Mouse (Mus musculus): ENCODE data around the gene Ehd1. TPM values are rescaled to one million over a fixed set of nuclear protein-coding genes. Genes with fewer than 3 reads are reported as not detected.
A peak's percentile ranks its signal among the peaks of the same experiment; 100 is the strongest.

Gene Ehd1
- total and polyA plus RNA-seq, 3 experiments, result 65.9 to 105 TPM; not detected in 1

- no peak for TF ChIP-seq UBTF (IDR thresholded peaks at IDR 0.05; ENCODE audit: borderline replicate concordance, insufficient read depth, low read depth, low read length)
Observed at GRCm38 (mm10) chr19:6300402-6300841, 23.9 kb downstream of the Ehd1 start (continued).

- H3K27ac ChIP-seq (ENCODE audit: control insufficient read depth, low read depth, low read length), result peak overlapping the region; percentile 51
- H3K9me3 ChIP-seq (replicated peaks; ENCODE audit: insufficient read depth, low read length), result no peaks in the 10 kb centered on the region
- H3K4me1 ChIP-seq (ENCODE audit: control insufficient read depth in 1 of 2, insufficient read depth in 2 of 2, low read length in 2 of 2), result peaks cover 29 to 52% of the 10 kb centered on the region in 2 experiments
- DNase-seq (ENCODE audit: low read depth, low spot score), result peak; percentile 68
- H3K4me3 ChIP-seq (ENCODE audit: control insufficient read depth in 1 of 2, insufficient read depth in 1 of 2, low read depth in 2 of 2, low read length in 2 of 2), result no peak overlapping the region
- no peaks in the 10 kb centered on the region for H3K27me3 ChIP-seq (ENCODE audit: control insufficient read depth in 1 of 2, insufficient read depth in 2 of 2, low read length in 2 of 2)
- peaks cover 0 to 47% of the 10 kb centered on the region in 2 experiments; a peak in 3 of 4 replicates for H3K36me3 ChIP-seq (ENCODE audit: control insufficient read depth in 1 of 2, insufficient read depth in 2 of 2, low read length in 2 of 2)
- H3K9ac ChIP-seq (ENCODE audit: control insufficient read depth, low read depth, low read length, poor library complexity, severe bottlenecking), result peak overlapping the region; percentile 37
- no peaks in the 10 kb centered on the region; the same call in 1 of the 2 replicates for H3K79me2 ChIP-seq (ENCODE audit: control insufficient read depth, insufficient read depth, low read length, poor library complexity)
- TF ChIP-seq NRF1 (IDR thresholded peaks at IDR 0.05; ENCODE audit: insufficient read depth, low read depth, low read length, poor library complexity, severe bottlenecking), result no peak
- peak; percentile 71 for TF ChIP-seq GATA1 (IDR thresholded peaks at IDR 0.05; ENCODE audit: low read depth, low read length)
- TF ChIP-seq GABPA (IDR thresholded peaks at IDR 0.05; ENCODE audit: low read depth, low read length), result no peak
- TF ChIP-seq MAX (IDR thresholded peaks at IDR 0.05; ENCODE audit: low read length), result no peak
- peak; percentile 72; the same call in 1 of the 2 replicates for TF ChIP-seq TCF12 (IDR thresholded peaks at IDR 0.05; ENCODE audit: low read depth, low read length)
- no peak for TF ChIP-seq E2F4 (IDR thresholded peaks at IDR 0.05; ENCODE audit: borderline replicate concordance, low read depth, low read length)
- no peak for TF ChIP-seq CTCF (IDR thresholded peaks at IDR 0.05 in 2 of 3, conservative IDR thresholded peaks at IDR 0.05 in 1 of 3; ENCODE audit: control insufficient read depth in 1 of 3, insufficient read depth in 1 of 3, low read depth in 2 of 3, low read length in 3 of 3, poor library complexity in 1 of 3, severe bottlenecking in 1 of 3)
- peak; percentile 64 for TF ChIP-seq RCOR1 (IDR thresholded peaks at IDR 0.05; ENCODE audit: low read depth, low read length)
- TF ChIP-seq UBTF (IDR thresholded peaks at IDR 0.05; ENCODE audit: borderline replicate concordance, insufficient read depth, low read depth, low read length), result no peak
- TF ChIP-seq HCFC1 (IDR thresholded peaks at IDR 0.05; ENCODE audit: low read depth, low read length), result no peak
- TF ChIP-seq EP300 (IDR thresholded peaks at IDR 0.05; ENCODE audit: low read depth in 1 of 2, low read length in 2 of 2), result peak; percentile 52 to 78
- TF ChIP-seq CHD1 (IDR thresholded peaks at IDR 0.05; ENCODE audit: low read depth, low read length), result no peak
- TF ChIP-seq KAT2A (conservative IDR thresholded peaks at IDR 0.05; ENCODE audit: low read depth, low read length), result peak; percentile 19; the same call in 1 of the 2 replicates
- no peak for TF ChIP-seq ZC3H11A (IDR thresholded peaks at IDR 0.05; ENCODE audit: low read depth, low read length)
- no peak for TF ChIP-seq MEF2A (IDR thresholded peaks at IDR 0.05; ENCODE audit: extremely low read depth, insufficient replicate concordance, low read depth, low read length, poor library complexity, severe bottlenecking)
- TF ChIP-seq MYB (IDR thresholded peaks at IDR 0.05; ENCODE audit: low read depth, low read length), result no peak
- TF ChIP-seq SMC3 (IDR thresholded peaks at IDR 0.05; ENCODE audit: low read depth, low read length), result no peak
- TF ChIP-seq USF1 (IDR thresholded peaks at IDR 0.05; ENCODE audit: low read depth, low read length), result no peak
- TF ChIP-seq TBP (IDR thresholded peaks at IDR 0.05; ENCODE audit: low read depth, low read length), result no peak
- TF ChIP-seq ZMIZ1 (IDR thresholded peaks at IDR 0.05; ENCODE audit: low read depth, low read length), result no peak
- TF ChIP-seq ZKSCAN1 (IDR thresholded peaks at IDR 0.05; ENCODE audit: low read depth, low read length), result no peak
- TF ChIP-seq NELFE (IDR thresholded peaks at IDR 0.05; ENCODE audit: low read depth, low read length), result no peak
- no peak for TF ChIP-seq POLR2AphosphoS5 (IDR thresholded peaks at IDR 0.05; ENCODE audit: borderline replicate concordance, low read depth, low read length)
- TF ChIP-seq CHD2 (IDR thresholded peaks at IDR 0.05; ENCODE audit: low read length), result no peak
- peak; percentile 48; the same call in 1 of the 2 replicates for TF ChIP-seq MXI1 (IDR thresholded peaks at IDR 0.05; ENCODE audit: low read depth, low read length)
- no peak for TF ChIP-seq RAD21 (IDR thresholded peaks at IDR 0.05; ENCODE audit: low read depth, low read length)
- no peak for TF ChIP-seq USF2 (IDR thresholded peaks at IDR 0.05; ENCODE audit: borderline replicate concordance in 1 of 2, insufficient read depth in 1 of 2, low read depth in 1 of 2, low read length in 2 of 2)
- no peak for TF ChIP-seq BHLHE40 (IDR thresholded peaks at IDR 0.05; ENCODE audit: borderline replicate concordance, low read depth, low read length)
- TF ChIP-seq MYC (IDR thresholded peaks at IDR 0.05; ENCODE audit: low read depth, low read length), result no peak
- TF ChIP-seq SIN3A (IDR thresholded peaks at IDR 0.05; ENCODE audit: low read length), result peak; percentile 55; the same call in 1 of the 2 replicates
- TF ChIP-seq MAZ (IDR thresholded peaks at IDR 0.05; ENCODE audit: low read depth, low read length), result no peak
- TF ChIP-seq TAL1 (IDR thresholded peaks at IDR 0.05; ENCODE audit: low read length), result peak; percentile 72
- TF ChIP-seq ZNF384 (IDR thresholded peaks at IDR 0.05; ENCODE audit: low read depth, low read length), result no peak
- no peak for TF ChIP-seq MAFK (IDR thresholded peaks at IDR 0.05; ENCODE audit: borderline replicate concordance, low read depth, low read length)
- TF ChIP-seq ELF1 (IDR thresholded peaks at IDR 0.05; ENCODE audit: low read depth, low read length), result no peak
Observed at GRCm38 (mm10) chr19:6302114-6302513, 25.6 kb downstream of the Ehd1 start.
